Mouse (Mus musculus) midbrain, embryonic 14.5 days (tissue): ENCODE data around the gene Tas2r137. TPM values are rescaled to one million over a fixed set of nuclear protein-coding genes. Genes with fewer than 3 reads are reported as not detected.
A peak's percentile ranks its signal among the peaks of the same experiment; 100 is the strongest.

Source experiments
- ATAC-seq: fragments of 200-750 bp; cut with Nextera tagmentation; 2 replicates; pipeline ENCODE4 v1.8.0; 2017; ENCODE audit warnings: moderate number of reproducible peaks, moderate library complexity; ENCODE audit not compliant: low FRiP score, low TSS enrichment
- DNase-seq: peaks from one replicate; pipeline ENCODE4 v3.0.0-alpha.2; 2015
- H3K27ac ChIP-seq: fragments of 300-500 bp; sonication (generic); replicated peaks from 2 replicates; pipeline ENCODE4 v1.5.1; 2014; ENCODE audit warnings: mild to moderate bottlenecking, low read depth, low read length, moderate library complexity
- H3K27me3 ChIP-seq: fragments of 300-500 bp; sonication (generic); 2 replicates; pipeline ENCODE4 v1.6.1; 2014; ENCODE audit warnings: low read length, control low read depth, mixed read lengths; ENCODE audit not compliant: control insufficient read depth, insufficient read depth
- H3K36me3 ChIP-seq: fragments of 300-500 bp; sonication (generic); 2 replicates; pipeline ENCODE4 v1.6.1; 2014; ENCODE audit warnings: low read length, control low read depth; ENCODE audit not compliant: control insufficient read depth, insufficient read depth
- H3K4me1 ChIP-seq: fragments of 300-500 bp; sonication (generic); 2 replicates; pipeline ENCODE4 v1.6.1; 2014; ENCODE audit warnings: mild to moderate bottlenecking, antibody characterized with exemption, low read length, control low read depth; ENCODE audit not compliant: control insufficient read depth, insufficient read depth
- H3K4me2 ChIP-seq: fragments of 300-500 bp; sonication (generic); 2 replicates; pipeline ENCODE4 v1.6.1; 2014; ENCODE audit warnings: mild to moderate bottlenecking, low read length, moderate library complexity
- H3K4me3 ChIP-seq: fragments of 300-500 bp; sonication (generic); replicated peaks from 2 replicates; pipeline ENCODE4 v1.5.1; 2014; ENCODE audit warnings: low read depth, low read length
- H3K9ac ChIP-seq: fragments of 300-500 bp; sonication (generic); replicated peaks from 2 replicates; pipeline ENCODE4 v1.6.1; 2014; ENCODE audit warnings: mild to moderate bottlenecking, low read length, moderate library complexity
- H3K9me3 ChIP-seq: fragments of 300-500 bp; sonication (generic); 2 replicates; pipeline ENCODE4 v1.6.1; 2016; ENCODE audit warnings: low read length, control low read depth, mixed read lengths; ENCODE audit not compliant: control insufficient read depth
- WGBS: fragments of 180-500 bp; shearing (Covaris S2); extraction: QIAGEN DNeasy Blood & Tissue Kit; methylation state at CpG from one replicate; pipeline ENCODE4 v1.1.7; 2014; 5-methylcytosine and 5-hydroxymethylcytosine counted together
- polyA plus RNA-seq: library from polyadenylated mRNA; unstranded; fragments of >200 nt; fragmentation: Nextera tagmentation; extraction: Ambion mirVana; gene quantifications from 2 replicates; pipeline ENCODE4 v1.2.1, GENCODE M21; 2014

Tas2r137 gene
- polyA plus RNA-seq, 1 experiment from 2014 or later = not detected

- Histone ChIP-seq H3K4me1 (peaks cover 17% of the 10 kb centered on the region), H3K27me3 (no peaks in the 10 kb centered on the region), H3K27ac (peak overlapping the region; percentile 93), H3K36me3 (peaks cover 27% of the 10 kb centered on the region), H3K4me2 (peak overlapping the region; percentile 83), H3K9ac (peak overlapping the region; percentile 82), H3K4me3 (peak overlapping the region; percentile 82), H3K9me3 (no peaks in the 10 kb centered on the region)
- WGBS = 0% methylated on average over 7 of the region's 7 CpGs
- DNase-seq (no peak), ATAC-seq (peak; percentile 4; the same call in 1 of the 2 replicates)
These were observed 19.4 kb upstream of the Tas2r137 start for GRCm38 (mm10) chr6:40471720-40472010.

GRCm38 (mm10) chr6:40476132-40476531 lies 14.9 kb upstream of the Tas2r137 start:
- Histone ChIP-seq H3K27ac (no peak overlapping the region), H3K9ac (no peak overlapping the region), H3K4me1 (peaks cover 17% of the 10 kb centered on the region), H3K36me3 (peaks cover 53% of the 10 kb centered on the region), H3K27me3 (no peaks in the 10 kb centered on the region), H3K9me3 (no peaks in the 10 kb centered on the region), H3K4me3 (no peak overlapping the region), H3K4me2 (no peak overlapping the region)
- WGBS = 96% methylated on average over 4 of the region's 4 CpGs
- ATAC-seq (no peak), DNase-seq (no peak)

- 96% methylated on average over 1 of the region's 1 CpGs for WGBS
- ATAC-seq (no peak), DNase-seq (peak; percentile 66)
These were observed 11.3 kb upstream of the Tas2r137 start for GRCm38 (mm10) chr6:40479705-40480104.

DNA sequence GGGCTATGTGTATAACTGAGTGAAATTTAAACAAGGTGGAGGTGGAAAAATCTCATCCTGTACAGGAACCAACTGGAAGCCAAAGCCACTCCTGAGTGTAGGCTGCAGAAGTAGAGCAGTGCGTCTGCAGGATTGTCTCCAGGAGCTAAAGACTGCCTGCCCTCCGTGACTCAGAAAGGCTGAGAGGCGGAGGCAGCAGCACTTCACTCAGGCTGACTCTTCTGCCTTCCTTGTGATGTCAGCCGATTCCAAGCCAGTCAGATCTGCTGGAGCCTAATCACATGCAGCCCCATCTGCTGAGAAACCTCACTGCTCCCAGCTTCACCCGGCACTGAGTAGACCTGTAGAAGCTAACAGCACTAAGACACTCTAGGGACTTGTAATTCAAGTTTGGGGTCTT lies 8.7 kb upstream of the Tas2r137 start:
- no peaks in the 10 kb centered on the region for H3K9me3 ChIP-seq
- H3K27ac ChIP-seq = no peak overlapping the region
- WGBS = 97% methylated on average over 5 of the region's 5 CpGs
- DNase-seq = no peak
- no peak overlapping the region for H3K9ac ChIP-seq
- H3K4me3 ChIP-seq = no peak overlapping the region
- no peaks in the 10 kb centered on the region for H3K27me3 ChIP-seq
- H3K4me1 ChIP-seq = no peaks in the 10 kb centered on the region
- peaks cover 63% of the 10 kb centered on the region for H3K36me3 ChIP-seq
- H3K4me2 ChIP-seq = no peak overlapping the region
- no peak for ATAC-seq

More at GRCm38 (mm10) chr6:40479705-40480104, 11.3 kb upstream of the Tas2r137 start:
- H3K4me1 ChIP-seq = no peaks in the 10 kb centered on the region
- no peak overlapping the region for H3K9ac ChIP-seq
- H3K27ac ChIP-seq = no peak overlapping the region
- no peak overlapping the region for H3K4me3 ChIP-seq
- H3K9me3 ChIP-seq = no peaks in the 10 kb centered on the region
- H3K27me3 ChIP-seq = no peaks in the 10 kb centered on the region
- H3K36me3 ChIP-seq = peaks cover 78% of the 10 kb centered on the region
- H3K4me2 ChIP-seq = no peak overlapping the region

DNA sequence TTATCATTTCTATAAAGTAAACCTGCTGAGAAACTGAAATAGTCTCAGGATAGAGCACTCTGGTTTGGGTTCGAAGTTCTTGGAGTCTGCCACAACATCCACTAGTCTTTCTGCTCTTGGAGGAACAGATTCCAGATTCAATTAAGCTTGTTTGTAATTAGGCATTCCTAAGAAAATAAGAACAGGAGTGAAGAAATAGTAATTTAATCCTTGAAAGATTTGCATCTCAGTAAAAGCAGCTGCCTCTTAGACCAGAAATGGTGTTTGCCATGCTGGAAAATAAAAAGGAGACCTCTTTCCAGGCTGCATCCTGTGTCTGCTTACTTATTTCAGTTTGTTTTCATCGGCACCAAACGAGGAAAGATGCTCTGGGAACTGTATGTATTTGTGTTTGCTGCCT lies 2.2 kb downstream of the Tas2r137 start, which contains the start of gene Tas2r108:
Gene Tas2r108 (plus strand): TSS at position 301 of the 400 bp plus-strand sequence.
- 90% methylated on average over 3 of the region's 3 CpGs for WGBS

DNA sequence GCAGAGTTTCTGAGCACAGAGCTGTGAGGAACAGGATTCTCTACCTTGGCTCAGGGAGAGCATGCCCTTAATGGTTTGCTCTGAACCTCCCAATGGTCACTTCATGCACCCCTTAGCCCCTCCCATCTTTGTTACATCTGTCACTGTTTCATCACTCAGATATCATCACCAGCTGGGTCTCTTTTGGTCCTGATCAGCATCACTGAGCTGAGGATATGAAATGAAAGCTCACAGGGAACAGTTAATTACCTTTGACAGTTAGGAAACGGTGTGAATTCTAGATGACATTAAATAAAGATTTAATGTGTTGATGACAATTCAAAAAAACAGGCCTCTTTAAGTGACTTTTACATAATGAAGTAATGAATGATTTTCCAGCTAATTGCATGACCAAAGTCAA lies 28.4 kb downstream of the Tas2r137 start, which contains the start of gene Prss37:
Gene Prss37 (minus strand): TSS at position 101 of the 400 bp plus-strand sequence.
- H3K4me1 ChIP-seq = no peaks in the 10 kb centered on the region
- 81% methylated on average over 1 of the region's 1 CpGs for WGBS
- ATAC-seq = no peak

More for the DNA sequence above, 2.2 kb downstream of the Tas2r137 start, which contains the start of gene Tas2r108:
- H3K9ac ChIP-seq = no peak within 1 kb of the TSS
- ATAC-seq (no peak), DNase-seq (no peak)
- H3K4me1 ChIP-seq = no peaks in the 10 kb centered on the region
- no peak within 1 kb of the TSS for H3K4me2 ChIP-seq
- H3K27ac ChIP-seq = no peak within 1 kb of the TSS
- H3K4me3 ChIP-seq = no peak within 1 kb of the TSS
- no peaks in the 10 kb centered on the region for H3K36me3 ChIP-seq
- H3K9me3 ChIP-seq = no peaks in the 10 kb centered on the region
- no peaks in the 10 kb centered on the region for H3K27me3 ChIP-seq

More for the DNA sequence above, 28.4 kb downstream of the Tas2r137 start, which contains the start of gene Prss37:
- H3K36me3 ChIP-seq = no peaks in the 10 kb centered on the region
- H3K9ac ChIP-seq = no peak within 1 kb of the TSS
- no peak within 1 kb of the TSS for H3K4me3 ChIP-seq
- no peak within 1 kb of the TSS for H3K4me2 ChIP-seq
- no peak for DNase-seq
- H3K9me3 ChIP-seq = no peaks in the 10 kb centered on the region
- H3K27ac ChIP-seq = no peak within 1 kb of the TSS
- H3K27me3 ChIP-seq = no peaks in the 10 kb centered on the region

Other genes starting within 250 kb of the Tas2r137 start
- 55.7 and 59.4 TPM in 2 replicates for gene Agk, start 166.1 kb upstream of the Tas2r137 start, polyA plus RNA-seq
- 13.7 and 14.7 TPM in 2 replicates for gene E330009J07Rik, start 55.1 kb upstream of the Tas2r137 start, polyA plus RNA-seq
- gene Wee2, start 52.1 kb upstream of the Tas2r137 start, polyA plus RNA-seq = 0.09 and 0.14 TPM in 2 replicates
- gene Ssbp1, start 19.9 kb upstream of the Tas2r137 start, polyA plus RNA-seq = 107 TPM in 2 replicates
- gene Tas2r108, start 2.3 kb downstream of the Tas2r137 start, polyA plus RNA-seq = 0.45 TPM in 1 of 2 replicates, not detected in the other
- gene Prss37, start 28.3 kb downstream of the Tas2r137 start, polyA plus RNA-seq = not detected in 2 replicates
- 0.15 and 0.16 TPM in 2 replicates for gene Olfr461, start 63.8 kb downstream of the Tas2r137 start, polyA plus RNA-seq
- gene Olfr460, start 78.3 kb downstream of the Tas2r137 start, polyA plus RNA-seq = not detected in 2 replicates
- 0.11 and 1.1 TPM in 2 replicates for gene Clec5a, start 94.6 kb downstream of the Tas2r137 start, polyA plus RNA-seq
- gene Tas2r138, start 122.1 kb downstream of the Tas2r137 start, polyA plus RNA-seq = not detected in 2 replicates
- not detected in 2 replicates for gene Mgam, start 137.6 kb downstream of the Tas2r137 start, polyA plus RNA-seq